Mouse (Mus musculus): Measurements from ENCODE around the gene Ccdc54.

The Ccdc54 gene

DNA sequence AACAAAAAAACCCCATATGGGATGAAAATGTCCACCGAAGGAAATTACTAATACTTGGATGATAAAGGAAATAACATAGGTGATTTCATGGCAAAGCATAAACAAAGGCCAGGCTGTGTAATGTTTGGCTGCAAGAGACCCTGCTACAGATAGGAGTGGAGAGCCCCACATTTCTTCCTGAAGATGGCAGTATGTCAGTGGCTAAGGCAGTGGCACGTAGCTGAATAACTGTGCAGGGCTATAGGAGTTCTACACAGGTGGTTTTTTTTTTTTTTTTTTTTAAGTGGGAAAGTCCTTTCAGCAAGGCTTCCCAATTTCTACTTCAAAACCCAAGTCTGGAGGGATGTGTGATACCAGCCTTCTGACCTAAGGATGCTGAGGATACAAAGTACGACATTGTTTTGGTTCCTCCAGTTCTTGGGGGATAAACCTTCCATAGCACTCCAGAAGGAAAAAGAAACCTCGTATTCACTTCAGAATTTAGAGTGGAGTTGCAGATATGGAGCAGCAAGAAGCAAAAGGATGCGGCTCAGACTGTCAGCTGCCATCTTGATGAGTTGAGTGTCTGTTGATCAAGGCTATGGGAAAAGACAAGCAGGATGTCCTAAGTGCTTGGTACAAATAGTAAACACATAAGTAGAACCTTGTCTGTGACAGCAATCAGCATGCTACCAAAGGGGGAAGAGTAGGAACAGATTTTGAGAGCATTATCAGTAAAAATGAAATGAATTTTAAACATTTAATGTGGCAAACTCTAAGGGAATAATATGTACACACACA lies 48.2 kb downstream of the Ccdc54 start:
- intact Hi-C loops (cut with DNase I) = no loop called here
